Mouse (Mus musculus) cortical plate, adult 2 months (tissue): ENCODE data around the gene Tbrg4.

Source experiments
- CTCF ChIP-seq: fragments of 200-500 bp; IDR thresholded peaks from 2 replicates; pipeline ENCODE4 v1.5.1; 2011; ENCODE audit warnings: mild to moderate bottlenecking, control low read depth, low read length; ENCODE audit not compliant: insufficient read depth; ENCODE audit errors: extremely low read depth
- POLR2A ChIP-seq: fragments of 200-500 bp; IDR thresholded peaks from 2 replicates; pipeline ENCODE4 v1.6.1; 2011; ENCODE audit warnings: mild to moderate bottlenecking, low read length, control low read depth; ENCODE audit not compliant: insufficient read depth; ENCODE audit errors: extremely low read depth

DNA sequence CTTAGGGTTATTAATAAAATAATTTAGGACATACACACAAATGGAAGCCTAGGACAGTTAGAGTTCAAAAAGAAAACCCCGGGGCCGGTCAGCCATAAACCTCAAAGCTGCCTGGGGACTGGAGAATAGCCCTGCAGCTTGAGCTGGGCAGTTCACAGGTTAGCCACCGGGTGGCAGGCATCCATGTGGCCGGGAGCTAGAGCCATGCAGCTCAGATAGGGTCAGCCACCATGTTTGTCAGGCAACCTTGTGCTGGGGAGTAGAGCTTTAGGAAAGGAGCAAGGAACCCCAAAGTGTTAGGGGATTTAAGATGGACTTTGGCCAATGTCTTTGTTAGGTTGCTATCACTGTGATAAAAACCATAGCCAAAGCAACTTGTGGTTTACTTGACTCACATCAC is 2.7 kb upstream of the Tbrg4 start:
- TF ChIP-seq CTCF, result peak; percentile 45
- TF ChIP-seq POLR2A, result no peak
